Mouse (Mus musculus): ENCODE measurements around the gene Slc26a3.

The Slc26a3 gene

DNA sequence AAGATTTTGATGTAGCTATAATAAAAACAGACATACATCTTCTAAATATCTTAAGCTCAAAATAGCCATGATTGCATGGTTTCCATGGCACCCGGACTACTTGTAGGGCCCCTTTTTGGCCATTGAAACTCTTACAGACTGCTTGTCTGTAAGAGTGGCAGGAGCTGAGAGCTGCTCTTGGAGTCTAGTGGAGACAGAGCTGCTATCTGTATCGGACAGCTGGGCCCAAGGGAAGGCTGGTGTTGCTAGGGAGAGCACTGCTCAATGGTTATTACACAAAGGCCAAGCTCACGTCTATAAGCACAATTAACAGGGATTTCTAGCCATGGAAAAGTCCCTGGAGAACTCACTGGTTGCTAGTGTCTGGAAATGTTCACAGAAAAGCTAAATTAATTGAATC is 130.7 kb downstream of the Slc26a3 start:
- DNase-seq: no peak
